Mouse (Mus musculus) c-Kit-positive CD71-negative TER-119-negative erythroid progenitor cells, embryonic 14.5 days (primary cell): ENCODE data around the gene Stk32b.

Experiments
- DNase-seq: peaks from one replicate; pipeline ENCODE4 v3.0.0-alpha.2; 2013; ENCODE audit warnings: low read depth

Stk32b gene

DNA sequence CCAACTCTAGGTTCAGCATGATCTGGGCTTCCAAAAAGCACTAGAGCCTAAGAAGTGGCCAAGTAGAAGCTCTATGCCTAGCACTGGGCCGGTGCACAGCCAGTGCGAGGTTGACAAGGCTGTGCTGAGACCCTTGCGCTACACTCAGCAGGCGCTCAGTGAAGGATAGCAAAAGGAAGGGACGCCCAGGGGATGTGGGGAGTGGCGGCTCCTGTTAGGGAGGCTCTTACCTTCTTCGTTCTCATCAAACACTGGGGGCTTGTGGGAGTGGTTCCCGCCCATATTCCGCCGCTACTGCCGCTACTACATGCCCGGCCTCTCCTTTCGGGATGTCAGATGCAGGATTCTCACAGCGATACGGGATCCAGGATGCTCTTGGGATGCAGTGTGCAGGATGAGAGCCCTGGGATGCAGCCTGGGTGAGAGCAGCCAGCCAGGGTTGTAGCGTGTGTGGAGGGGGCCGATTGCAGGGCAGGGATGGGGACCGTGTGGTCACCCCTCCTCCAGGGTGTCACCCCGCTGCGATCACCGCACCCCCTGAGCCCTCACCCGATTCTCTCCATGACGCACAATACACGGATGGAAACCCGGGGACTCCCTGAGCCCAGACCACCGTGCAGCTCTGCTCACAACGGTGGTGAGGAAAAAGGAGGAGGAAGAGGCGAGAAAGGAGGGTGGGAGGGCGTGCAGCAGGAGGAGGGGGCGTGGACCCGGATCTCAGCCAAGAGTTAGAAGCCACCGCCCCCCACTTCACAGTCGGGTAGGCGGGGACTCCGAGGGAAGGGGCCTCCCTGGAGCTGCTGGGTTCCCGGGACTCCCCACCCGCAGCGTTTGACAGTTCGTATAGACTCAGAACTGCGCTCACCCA lies at the start of gene Stk32b:
Gene Stk32b, minus strand, starts transcription at position 667 of the 868 bp plus-strand sequence.
- no peak for DNase-seq

DNA sequence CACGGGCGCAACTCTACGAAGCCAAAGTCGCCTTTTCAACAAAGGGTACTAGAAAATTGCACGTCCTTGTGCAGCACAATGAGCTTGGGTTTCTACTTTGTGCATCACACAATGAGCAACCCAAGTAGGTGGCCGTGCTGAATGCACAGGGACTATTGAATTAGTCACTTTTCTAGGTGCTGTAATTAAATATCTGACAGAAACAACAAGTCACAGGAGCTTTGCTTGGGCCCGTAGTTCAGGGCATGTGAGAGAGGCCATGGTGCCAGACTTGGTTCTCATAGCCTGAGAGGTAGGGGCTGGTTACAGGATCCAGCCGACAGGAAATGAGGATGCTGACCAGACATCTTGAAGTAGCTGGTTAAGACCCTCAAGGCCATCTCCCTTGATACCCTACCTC lies 48.9 kb upstream of the Stk32b start:
- DNase-seq: no peak

DNA sequence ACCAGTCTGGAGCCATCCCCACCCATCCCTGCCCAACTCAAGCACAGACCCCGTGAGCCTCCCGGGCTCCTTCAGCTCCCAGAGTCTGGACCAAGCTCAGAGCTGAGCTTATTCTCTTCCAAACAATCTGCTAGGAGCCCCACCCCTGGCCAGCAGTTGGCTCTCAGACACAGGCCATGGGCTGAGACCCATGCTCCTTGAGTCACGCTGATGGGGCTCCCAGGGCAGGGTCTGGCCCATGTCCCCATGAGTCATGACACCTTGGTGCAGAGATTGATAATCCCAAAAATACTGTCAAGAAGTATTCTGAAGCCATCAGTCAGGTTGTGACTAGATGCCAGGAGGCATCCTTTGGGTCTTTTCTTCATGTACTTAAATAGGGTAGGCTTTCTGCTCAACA lies 45.1 kb upstream of the Stk32b start:
- DNase-seq: no peak

- DNase-seq: no peak
These were observed 36.4 kb upstream of the Stk32b start for GRCm38 (mm10) chr5:37753366-37753765.

DNA sequence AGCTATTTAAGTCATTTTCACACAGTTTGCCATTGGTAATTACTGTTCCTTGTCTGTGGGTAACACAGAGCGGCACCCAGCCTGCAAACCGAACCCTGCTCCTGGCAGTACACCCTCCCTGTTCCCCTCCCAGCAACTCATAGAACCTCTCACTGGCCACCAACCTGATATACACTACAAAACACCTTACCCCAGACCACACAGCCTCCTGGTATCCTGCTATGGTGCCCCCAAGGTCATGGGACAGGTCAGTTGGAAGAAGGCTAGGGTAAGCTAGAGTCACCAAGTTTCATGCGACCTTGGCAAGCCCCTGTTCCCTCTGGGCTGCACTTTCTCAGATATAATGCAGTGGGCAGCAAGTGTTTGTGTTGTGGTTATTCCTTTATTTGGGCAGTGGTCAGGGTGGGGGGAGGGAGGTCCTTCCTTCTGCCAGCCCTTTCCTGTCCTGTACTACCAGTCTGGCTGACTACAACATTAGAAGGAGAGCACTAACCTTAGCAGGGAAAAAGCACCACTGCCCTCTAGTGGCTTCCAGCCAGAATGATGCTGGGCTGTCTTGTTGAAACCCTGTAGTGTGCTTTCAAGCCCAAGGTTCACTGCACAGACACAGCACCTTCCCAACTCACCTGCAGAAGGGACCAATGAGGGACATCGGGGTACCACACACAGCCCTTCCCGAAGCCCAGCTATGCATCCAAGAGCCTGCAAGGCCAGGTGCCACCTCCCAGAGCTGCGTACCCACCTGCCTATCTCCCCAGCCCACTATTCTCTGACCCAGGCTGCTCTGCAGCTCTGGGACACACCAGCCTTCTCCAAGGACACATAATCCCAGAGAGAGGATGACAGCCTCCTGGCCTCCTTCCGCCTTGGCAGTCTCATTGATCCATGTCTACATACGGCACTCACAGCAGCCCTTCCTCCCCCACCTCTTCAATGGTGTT lies 35.3 kb upstream of the Stk32b start:
- DNase-seq: peak; percentile 14

DNA sequence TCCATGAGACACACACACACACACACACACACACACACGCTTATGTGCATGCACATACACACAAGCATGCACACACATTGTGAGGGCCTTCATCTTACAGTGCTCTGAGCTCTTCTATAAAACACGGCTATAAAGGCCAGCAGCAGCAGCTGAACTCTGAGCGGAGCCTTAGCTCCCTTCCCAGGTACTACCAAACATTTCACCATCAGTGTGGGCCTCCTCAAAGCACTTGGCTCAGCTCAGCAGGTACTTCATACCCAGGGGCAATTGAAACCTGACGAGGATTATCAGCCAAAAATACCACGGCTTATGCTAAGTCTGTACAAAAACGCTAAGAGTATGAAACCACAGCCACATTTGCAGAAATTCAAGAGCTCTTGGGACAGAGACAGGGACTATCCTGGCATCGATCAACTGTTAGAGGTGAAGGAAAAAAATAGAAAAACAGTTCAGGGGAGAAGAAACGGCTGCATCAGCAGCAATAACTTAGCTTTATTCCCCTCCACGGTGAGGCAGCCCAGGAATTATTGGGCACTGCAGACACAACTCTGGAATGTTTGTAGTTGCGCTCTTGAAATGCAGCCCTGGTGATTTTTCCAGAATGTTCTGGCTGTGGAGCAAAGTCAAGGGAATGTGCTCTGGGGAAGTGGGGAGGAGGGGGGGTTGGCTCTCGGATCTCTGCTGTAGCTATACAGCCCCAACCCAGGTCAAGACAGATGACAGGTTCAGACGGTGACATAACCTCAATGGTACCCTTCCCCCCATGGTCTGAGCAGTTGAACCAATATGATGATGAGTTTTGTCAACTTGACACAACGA lies 27.1 kb upstream of the Stk32b start:
- no peak for DNase-seq

DNA sequence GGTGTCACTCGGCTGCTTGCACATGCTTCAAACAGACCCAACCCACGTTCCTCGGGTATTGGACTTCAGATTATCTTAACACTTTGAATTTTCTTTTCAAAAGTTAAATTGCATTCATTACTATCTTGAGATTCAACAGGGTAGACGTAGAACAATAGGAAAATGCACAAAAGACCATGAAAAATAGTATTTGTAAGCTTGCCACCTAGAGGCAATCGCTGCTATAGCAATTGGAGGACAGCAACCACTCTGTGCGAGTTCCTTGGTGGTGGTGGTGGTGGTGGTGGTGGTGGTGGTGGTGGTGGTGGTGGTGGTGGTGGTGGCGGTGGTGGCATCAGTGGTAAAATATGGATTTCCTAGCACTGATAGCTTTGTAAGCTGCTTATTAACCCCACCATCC lies 19.2 kb upstream of the Stk32b start:
- no peak for DNase-seq

GRCm38 (mm10) chr5:37735224-37735623 lies 18.3 kb upstream of the Stk32b start, which contains the start of gene Cytl1:
TSS of gene Cytl1 (plus strand) at chr5:37735519.
- no peak for DNase-seq

DNA sequence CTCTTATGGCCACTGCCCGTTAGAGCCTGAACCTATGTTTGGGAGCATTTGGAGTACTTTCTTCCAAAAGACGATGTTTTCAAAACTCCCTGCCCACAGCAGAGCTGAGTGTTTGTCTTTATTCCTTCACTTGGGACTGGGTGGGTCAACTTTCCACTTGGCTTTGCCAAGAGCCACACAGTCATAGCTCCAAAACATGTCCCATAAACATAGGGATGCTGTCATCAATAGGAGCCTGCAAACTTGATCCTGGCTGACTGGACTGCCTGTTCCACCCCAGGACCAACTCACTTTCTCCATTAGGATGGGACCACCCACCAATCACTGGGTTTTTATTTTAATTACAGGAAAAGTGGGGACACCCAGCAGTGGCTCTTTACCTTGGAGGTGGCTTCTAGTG lies 13.8 kb upstream of the Stk32b start:
- no peak for DNase-seq

- DNase-seq: no peak
These were observed 8.4 kb upstream of the Stk32b start for GRCm38 (mm10) chr5:37725220-37725886.

- DNase-seq: no peak
These were observed 3.7 kb upstream of the Stk32b start for GRCm38 (mm10) chr5:37720670-37721069.

- DNase-seq: no peak
These were observed 503 bp upstream of the Stk32b start for GRCm38 (mm10) chr5:37717384-37717963.

- no peak for DNase-seq
These were observed 7.6 kb downstream of the Stk32b start for GRCm38 (mm10) chr5:37709257-37709904.

GRCm38 (mm10) chr5:37708124-37708523 lies 8.8 kb downstream of the Stk32b start:
- DNase-seq: no peak

DNA sequence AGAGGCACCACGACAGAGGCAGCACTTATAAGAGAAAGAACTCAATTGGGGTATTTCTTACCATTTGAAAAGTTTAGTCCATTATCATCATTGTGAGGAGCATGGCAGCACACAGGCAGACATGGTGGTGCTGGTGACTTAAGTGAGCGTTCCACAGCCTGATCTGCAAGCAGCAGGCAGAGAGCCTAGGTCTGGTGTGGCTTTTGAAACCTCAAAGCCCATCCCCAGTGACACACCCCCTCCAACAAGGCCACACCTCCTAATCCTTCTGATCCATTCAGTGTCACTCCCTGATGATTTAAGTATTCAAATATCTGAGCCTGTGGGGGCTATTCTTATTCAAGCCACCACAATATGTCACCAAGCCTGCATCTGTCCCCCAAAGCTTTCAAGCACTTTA lies 12.0 kb downstream of the Stk32b start:
- no peak for DNase-seq

DNA sequence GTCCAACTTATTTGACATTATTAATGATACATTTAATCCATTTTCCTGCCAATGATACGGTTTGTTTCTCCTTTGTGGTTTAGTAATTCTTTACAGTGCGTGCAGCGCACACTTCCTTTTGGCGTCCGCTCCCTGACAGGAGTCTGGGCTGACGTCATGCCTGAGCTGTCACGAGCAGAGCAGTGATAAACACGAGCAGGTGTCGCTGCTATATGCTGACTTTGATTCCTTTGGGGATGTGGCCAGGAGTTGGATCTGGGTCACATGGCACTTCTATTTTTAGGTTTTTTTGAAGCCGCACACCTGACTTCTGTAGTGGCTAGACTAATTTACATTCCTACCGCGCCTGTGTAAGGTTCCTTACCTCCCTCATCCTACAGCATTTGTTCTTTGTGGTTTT lies 17.2 kb downstream of the Stk32b start:
- DNase-seq: no peak

GRCm38 (mm10) chr5:37697286-37697685 lies 19.7 kb downstream of the Stk32b start:
- no peak for DNase-seq

DNA sequence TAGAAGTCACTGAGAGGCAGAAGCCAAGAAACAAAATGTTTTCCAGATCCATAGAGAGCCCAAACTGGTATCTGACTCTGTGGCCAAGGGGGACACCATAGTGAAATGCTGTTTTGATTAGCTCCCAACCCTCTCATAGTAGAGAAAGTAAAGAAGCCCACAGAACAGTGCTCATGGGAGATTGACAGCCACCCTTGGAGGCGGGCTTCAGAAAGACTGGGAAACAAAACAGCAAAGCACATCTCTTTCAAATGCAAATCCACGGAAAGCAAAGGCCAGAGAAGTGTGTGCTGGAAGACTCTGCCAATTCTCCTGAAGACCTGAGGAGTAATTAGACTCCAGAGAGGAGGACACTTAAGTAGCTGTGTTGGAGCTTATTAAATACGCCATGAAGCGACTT lies 21.2 kb downstream of the Stk32b start:
- no peak for DNase-seq

- no peak for DNase-seq
These were observed 24.2 kb downstream of the Stk32b start for GRCm38 (mm10) chr5:37692759-37693158.

DNA sequence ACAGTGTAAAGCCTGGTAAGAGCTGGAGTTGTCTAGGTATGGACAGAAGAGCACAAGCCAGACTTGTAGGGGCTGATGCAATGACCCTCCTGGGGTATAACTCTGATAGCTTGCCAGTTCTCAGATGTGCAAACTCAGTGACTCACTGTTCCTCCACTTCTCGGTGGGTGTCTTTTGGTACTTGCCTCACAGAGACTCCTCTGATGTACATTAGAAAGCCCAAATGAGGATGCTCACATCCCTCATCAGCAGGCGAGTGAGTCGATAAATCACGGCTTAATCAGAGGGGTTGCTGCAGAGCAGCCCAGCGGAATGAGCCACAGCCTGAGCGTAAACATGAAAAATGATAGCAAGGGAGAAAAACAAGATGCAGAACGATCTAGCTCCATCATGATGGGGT lies 46.2 kb downstream of the Stk32b start:
- DNase-seq: no peak

GRCm38 (mm10) chr5:37664962-37665361 lies 52.0 kb downstream of the Stk32b start:
- DNase-seq: no peak
